Mouse (Mus musculus) kidney, adult 2 months (tissue): ENCODE measurements around the gene Cep350. TPM values are rescaled to one million over a fixed set of nuclear protein-coding genes. Genes with fewer than 3 reads are reported as not detected.

Experiments used
- DNase-seq: peaks from one replicate; pipeline ENCODE4 v3.0.0; 2021
- H3K27ac ChIP-seq: fragments of 200-500 bp; 2 replicates; pipeline ENCODE4 v1.5.1; 2012; ENCODE audit warnings: low read depth, low read length, control low read depth, inconsistent platforms; ENCODE audit not compliant: insufficient read depth
- H3K27me3 ChIP-seq: fragments of 200-500 bp; replicated peaks from 2 replicates; pipeline ENCODE4 v1.6.1; 2012; ENCODE audit warnings: mild to moderate bottlenecking, moderate library complexity, low read length, inconsistent platforms; ENCODE audit not compliant: control insufficient read depth, insufficient read depth
- H3K36me3 ChIP-seq: fragments of 200-500 bp; 2 replicates; pipeline ENCODE4 v1.6.1; 2012; ENCODE audit warnings: mild to moderate bottlenecking, moderate library complexity, low read length, inconsistent platforms; ENCODE audit not compliant: control insufficient read depth, insufficient read depth
- H3K4me1 ChIP-seq: fragments of 200-500 bp; 2 replicates; pipeline ENCODE4 v1.6.1; 2011; ENCODE audit warnings: low read length; ENCODE audit not compliant: control insufficient read depth, insufficient read depth
- H3K4me3 ChIP-seq: fragments of 200-500 bp; 2 replicates; pipeline ENCODE4 v1.5.1; 2011; ENCODE audit warnings: mild to moderate bottlenecking, low read depth, low read length, control low read depth; ENCODE audit not compliant: insufficient read depth
- CTCF ChIP-seq: fragments of 200-500 bp; conservative IDR thresholded peaks from 2 replicates; pipeline ENCODE4 v1.5.1; 2011; ENCODE audit warnings: low read depth, mild to moderate bottlenecking, control low read depth, low read length, moderate library complexity, mixed read lengths; ENCODE audit not compliant: insufficient read depth, insufficient read length
- POLR2A ChIP-seq: fragments of 200-500 bp; IDR thresholded peaks from one replicate; pipeline ENCODE4 v1.6.1; 2011; ENCODE audit warnings: low read depth, low read length, control low read depth
- WGBS: fragments of 180-500 bp; shearing (Covaris S2); methylation state at CpG from one replicate; pipeline ENCODE4 v1.1.7; 2018; 5-methylcytosine and 5-hydroxymethylcytosine counted together
- polyA plus RNA-seq: library from polyadenylated mRNA; depleted of rRNA; stranded (reverse); fragments of >200 nt; gene quantifications from 2 replicates; pipeline ENCODE4 v1.2.3, GENCODE M21; 2012

The Cep350 gene
- polyA plus RNA-seq, 1 experiment, result 5.2 TPM

GRCm38 (mm10) chr1:155809706-155810442, 163.2 kb downstream of the Cep350 start:
- no peak for DNase-seq
- no peaks in the 10 kb centered on the region for H3K27me3 ChIP-seq
- H3K27ac ChIP-seq, result no peak overlapping the region
- H3K4me1 ChIP-seq, result peaks cover 8% of the 10 kb centered on the region
- 78% methylated on average over 10 of the region's 10 CpGs for WGBS
- H3K4me3 ChIP-seq, result no peak overlapping the region
- H3K36me3 ChIP-seq, result no peaks in the 10 kb centered on the region
- TF ChIP-seq POLR2A (no peak), CTCF (no peak)

- Histone ChIP-seq H3K36me3 (no peaks in the 10 kb centered on the region), H3K27ac (no peak overlapping the region), H3K4me1 (peaks cover 6% of the 10 kb centered on the region), H3K27me3 (no peaks in the 10 kb centered on the region), H3K4me3 (no peak overlapping the region)
- WGBS, result 98% methylated on average over 4 of the region's 4 CpGs
- DNase-seq, result no peak
- TF ChIP-seq CTCF, result no peak
- no peak for TF ChIP-seq POLR2A
Observed at GRCm38 (mm10) chr1:155808261-155808660, 164.8 kb downstream of the Cep350 start.

GRCm38 (mm10) chr1:155805607-155806006, 167.4 kb downstream of the Cep350 start:
- Histone ChIP-seq H3K4me1 (no peaks in the 10 kb centered on the region; the same call in 1 of the 2 replicates), H3K4me3 (no peak overlapping the region), H3K27me3 (no peaks in the 10 kb centered on the region), H3K27ac (no peak overlapping the region), H3K36me3 (no peaks in the 10 kb centered on the region)
- 83% methylated on average over 9 of the region's 9 CpGs for WGBS
- TF ChIP-seq CTCF (no peak), POLR2A (no peak)
- peak; percentile 29 for DNase-seq

GRCm38 (mm10) chr1:155801014-155801991, 171.8 kb downstream of the Cep350 start:
- no peaks in the 10 kb centered on the region for H3K27me3 ChIP-seq
- TF ChIP-seq POLR2A (no peak), CTCF (no peak)
- no peak for DNase-seq
- no peaks in the 10 kb centered on the region; the same call in 1 of the 2 replicates for H3K4me1 ChIP-seq
- 82% methylated on average over 11 of the region's 11 CpGs for WGBS
- no peak overlapping the region for H3K27ac ChIP-seq
- H3K4me3 ChIP-seq, result no peak overlapping the region
- no peaks in the 10 kb centered on the region for H3K36me3 ChIP-seq

GRCm38 (mm10) chr1:155798000-155798399, 175.1 kb downstream of the Cep350 start:
- Histone ChIP-seq H3K4me1 (no peaks in the 10 kb centered on the region), H3K36me3 (no peaks in the 10 kb centered on the region), H3K4me3 (no peak overlapping the region), H3K27me3 (no peaks in the 10 kb centered on the region), H3K27ac (no peak overlapping the region)
- no peak for TF ChIP-seq CTCF
- no peak for TF ChIP-seq POLR2A
- DNase-seq, result no peak
- WGBS, result 96% methylated on average over 4 of the region's 4 CpGs

GRCm38 (mm10) chr1:155797425-155797824, 175.6 kb downstream of the Cep350 start:
- no peaks in the 10 kb centered on the region for H3K27me3 ChIP-seq
- H3K4me1 ChIP-seq, result no peaks in the 10 kb centered on the region
- no peaks in the 10 kb centered on the region for H3K36me3 ChIP-seq
- no peak for DNase-seq
- 66% methylated on average over 4 of the region's 4 CpGs for WGBS
- H3K27ac ChIP-seq, result no peak overlapping the region
- H3K4me3 ChIP-seq, result no peak overlapping the region
- TF ChIP-seq CTCF, result no peak
- no peak for TF ChIP-seq POLR2A
